ENCODE assay signal across 8 mouse cellular contexts in genomic region chr10:80575925-80576324, GRCm38 (mm10). TPM values are rescaled to one million over a fixed set of nuclear protein-coding genes. Genes with fewer than 3 reads are reported as not detected.
A peak's percentile ranks its signal among the peaks of the same experiment; 100 is the strongest.
DNase-seq lines count a peak whose midpoint lies in the region; ATAC-seq and TF ChIP-seq lines count a peak whose summit lies in the region.

No protein-coding gene starts in this region.

- DNase-seq in kidney, adult 2 months = no peak
- DNase-seq in kidney, adult 9 months = no peak
- DNase-seq in MEL (ENCODE audit: low read depth, low spot score) = no peak
- no peak for DNase-seq in ovary, postnatal 10 days (ENCODE audit: low spot score)
- DNase-seq in ovary, postnatal 36 days (ENCODE audit: low spot score) = no peak
- no peak for DNase-seq in adrenal gland, adult 18-20 months (ENCODE audit: low spot score in 2 of 2)

- H3K4me1 ChIP-seq in kidney, adult 2 months (ENCODE audit: control insufficient read depth, insufficient read depth, low read length) = peaks cover 14% of the 10 kb centered on the region
- H3K4me1 ChIP-seq in MEL (ENCODE audit: control insufficient read depth in 1 of 2, insufficient read depth in 2 of 2, low read length in 2 of 2) = peaks cover 18 to 53% of the 10 kb centered on the region in 2 experiments; a peak in 3 of 4 replicates
- peaks cover 57% of the 10 kb centered on the region for H3K4me1 ChIP-seq in forebrain, embryonic 15.5 days

- TF ChIP-seq EP300 in MEL (IDR thresholded peaks at IDR 0.05; ENCODE audit: low read depth in 1 of 2, low read length in 2 of 2) = 0 out of 4 replicates have a peak, but pooled peaks of 1 of the 2 experiments have one; percentile 6

- 19% methylated on average over 17 of the region's 17 CpGs for WGBS in kidney, adult 2 months
- 16% methylated on average over 17 of the region's 17 CpGs for WGBS in forebrain, embryonic 15.5 days
- WGBS in macrophage (ENCODE audit: missing documents) = 16% methylated on average over 17 of the region's 17 CpGs

- no peak for TF ChIP-seq CTCF in kidney, adult 2 months (conservative IDR thresholded peaks at IDR 0.05; ENCODE audit: insufficient read depth, insufficient read length, low read depth, low read length)
- no peak for TF ChIP-seq CTCF in MEL (IDR thresholded peaks at IDR 0.05 in 2 of 3, conservative IDR thresholded peaks at IDR 0.05 in 1 of 3; ENCODE audit: control insufficient read depth in 1 of 3, insufficient read depth in 1 of 3, low read depth in 2 of 3, low read length in 3 of 3, poor library complexity in 1 of 3, severe bottlenecking in 1 of 3)

- H3K4me3 ChIP-seq in kidney, adult 2 months (ENCODE audit: insufficient read depth, low read depth, low read length) = peak overlapping the region; percentile 84
- H3K4me3 ChIP-seq in MEL (ENCODE audit: control insufficient read depth in 1 of 2, insufficient read depth in 1 of 2, low read depth in 2 of 2, low read length in 2 of 2) = peak overlapping the region; percentile 88 to 94
- H3K4me3 ChIP-seq in forebrain, embryonic 15.5 days = peak overlapping the region; percentile 70
- H3K4me3 ChIP-seq in macrophage (ENCODE audit: inconsistent target) = peak overlapping the region; percentile 62

- no peaks in the 10 kb centered on the region for H3K9me3 ChIP-seq in MEL (replicated peaks; ENCODE audit: insufficient read depth, low read length)
- no peaks in the 10 kb centered on the region for H3K9me3 ChIP-seq in forebrain, embryonic 15.5 days

- H3K79me2 ChIP-seq in MEL (ENCODE audit: control insufficient read depth, insufficient read depth, low read length, poor library complexity) (peaks cover 63% of the 10 kb centered on the region), macrophage (ENCODE audit: inconsistent target) (peaks cover 54% of the 10 kb centered on the region)

- no peaks in the 10 kb centered on the region for H3K27me3 ChIP-seq in kidney, adult 2 months (replicated peaks; ENCODE audit: control insufficient read depth, insufficient read depth, low read length)
- no peaks in the 10 kb centered on the region for H3K27me3 ChIP-seq in MEL (ENCODE audit: control insufficient read depth in 1 of 2, insufficient read depth in 2 of 2, low read length in 2 of 2)
- no peaks in the 10 kb centered on the region for H3K27me3 ChIP-seq in forebrain, embryonic 15.5 days

- no peaks in the 10 kb centered on the region for H3K36me3 ChIP-seq in kidney, adult 2 months (ENCODE audit: control insufficient read depth, insufficient read depth, low read length)
- peaks cover 0 to 39% of the 10 kb centered on the region in 2 experiments; a peak in 2 of 4 replicates for H3K36me3 ChIP-seq in MEL (ENCODE audit: control insufficient read depth in 1 of 2, insufficient read depth in 2 of 2, low read length in 2 of 2)
- H3K36me3 ChIP-seq in forebrain, embryonic 15.5 days = no peaks in the 10 kb centered on the region
- H3K36me3 ChIP-seq in macrophage (ENCODE audit: inconsistent target) = no peaks in the 10 kb centered on the region

- H3K9ac ChIP-seq in MEL (ENCODE audit: control insufficient read depth, low read depth, low read length, poor library complexity, severe bottlenecking) = peak overlapping the region; percentile 84
- H3K9ac ChIP-seq in forebrain, embryonic 15.5 days (replicated peaks) = peak overlapping the region; percentile 66

- ATAC-seq in forebrain, embryonic 15.5 days (replicated peaks) = no peak

- no peak for TF ChIP-seq RAD21 in MEL (IDR thresholded peaks at IDR 0.05; ENCODE audit: low read depth, low read length)

- H3K27ac ChIP-seq in kidney, adult 2 months (ENCODE audit: insufficient read depth, low read depth, low read length) = no peak overlapping the region
- peak overlapping the region; percentile 70 for H3K27ac ChIP-seq in MEL (ENCODE audit: control insufficient read depth, low read depth, low read length)
- H3K27ac ChIP-seq in forebrain, embryonic 15.5 days (replicated peaks) = no peak overlapping the region
- no peak overlapping the region for H3K27ac ChIP-seq in macrophage

- H3K4me2 ChIP-seq in forebrain, embryonic 15.5 days (replicated peaks) = peak overlapping the region; percentile 76

- no peak for TF ChIP-seq POLR2A in kidney, adult 2 months (IDR thresholded peaks at IDR 0.05; ENCODE audit: low read depth, low read length)
- no peak for TF ChIP-seq POLR2A in MEL (IDR thresholded peaks at IDR 0.05; ENCODE audit: control insufficient read depth in 1 of 2, insufficient read depth in 1 of 2, low read depth in 1 of 2, low read length in 2 of 2, poor library complexity in 1 of 2)

TF ChIP-seq in MEL, 35 proteins besides CTCF, POLR2A, EP300 and RAD21 (continues in another document):
- no peak for TF ChIP-seq MYC (IDR thresholded peaks at IDR 0.05; ENCODE audit: low read depth, low read length)
- TF ChIP-seq TBP (IDR thresholded peaks at IDR 0.05; ENCODE audit: low read depth, low read length) = no peak
- TF ChIP-seq E2F4 (IDR thresholded peaks at IDR 0.05; ENCODE audit: borderline replicate concordance, low read depth, low read length) = no peak
- no peak for TF ChIP-seq USF2 (IDR thresholded peaks at IDR 0.05; ENCODE audit: borderline replicate concordance in 1 of 2, insufficient read depth in 1 of 2, low read depth in 1 of 2, low read length in 2 of 2)

RNA-seq across cellular contexts. Expression of gene Klf16, which starts 1.2 kb away (rescaled TPM):
- polyA plus RNA-seq in kidney, adult 2 months (2012; rRNA removed) = 8.7 and 10.7 TPM in 2 replicates
- total RNA-seq in MEL (2012; rRNA removed) = 30.0 and 37.1 TPM in 2 replicates
- polyA plus RNA-seq in MEL (2012; ENCODE audit: insufficient read depth in 1 of 2, insufficient read length in 2 of 2, low read depth in 1 of 2, low replicate concordance in 2 of 2, missing spikeins in 1 of 2) = 10 to 100 TPM in 1 of 2 experiments, not detected in 1; 51.1 TPM
- 8.0 and 8.5 TPM in 2 replicates for polyA plus RNA-seq in forebrain, embryonic 15.5 days (2015; fragmentation: Nextera tagmentation; extraction: Ambion mirVana)
- 1 to 10 TPM in 22 of 26 experiments, under 1 TPM in 4; 0.33 to 6.9 (median 1.9) TPM for total RNA-seq in macrophage (2018; cell fraction: chromatin; rRNA removed)
- total RNA-seq in macrophage (2018; cell fraction: cytosol; rRNA removed) = 10 to 100 TPM in 4 of 26 experiments, 1 to 10 TPM in 22; 4.4 to 12.1 (median 8.4) TPM
- total RNA-seq in macrophage (2018; cell fraction: nucleus; rRNA removed) = 10 to 100 TPM in 1 of 26 experiments, 1 to 10 TPM in 25; 2.1 to 12.3 (median 3.5) TPM
- 3.4 to 12.6 TPM (median 6.0 TPM) in 3 replicates for polyA plus RNA-seq in macrophage (2018)
- 10 to 100 TPM; 11.3 to 12.3 TPM for total RNA-seq in adrenal gland, adult 18-20 months (2021)

RNA-seq across cellular contexts. Expression of gene Abhd17a, which starts 14.2 kb away (rescaled TPM):
- polyA plus RNA-seq in kidney, adult 2 months (2012; rRNA removed) = 175 and 221 TPM in 2 replicates
- total RNA-seq in MEL (2012; rRNA removed) = 89.6 and 98.5 TPM in 2 replicates
- polyA plus RNA-seq in MEL (2012; ENCODE audit: insufficient read depth in 1 of 2, insufficient read length in 2 of 2, low read depth in 1 of 2, low replicate concordance in 2 of 2, missing spikeins in 1 of 2) = 100 to 1,000 TPM in 1 of 2 experiments, 10 to 100 TPM in 1; 96.2 to 136 TPM
- 118 and 120 TPM in 2 replicates for polyA plus RNA-seq in forebrain, embryonic 15.5 days (2015; fragmentation: Nextera tagmentation; extraction: Ambion mirVana)
- total RNA-seq in macrophage (2018; cell fraction: chromatin; rRNA removed) = 10 to 100 TPM in 5 of 26 experiments, 1 to 10 TPM in 20, under 1 TPM in 1; 0.62 to 16.1 (median 5.5) TPM
- 10 to 100 TPM; 37.6 to 76.2 (median 53.9) TPM for total RNA-seq in macrophage (2018; cell fraction: cytosol; rRNA removed)
- total RNA-seq in macrophage (2018; cell fraction: nucleus; rRNA removed) = 10 to 100 TPM in 23 of 26 experiments, 1 to 10 TPM in 3; 6.8 to 32.4 (median 16.1) TPM
- 11.7 to 58.2 TPM (median 51.7 TPM) in 3 replicates for polyA plus RNA-seq in macrophage (2018)
- total RNA-seq in adrenal gland, adult 18-20 months (2021) = 100 to 1,000 TPM in 1 of 2 experiments, 10 to 100 TPM in 1; 94.5 to 102 TPM

RNA-seq across cellular contexts. Expression of gene Rexo1, which starts 14.6 kb away (rescaled TPM):
- polyA plus RNA-seq in kidney, adult 2 months (2012; rRNA removed) = 28.7 and 37.9 TPM in 2 replicates
- total RNA-seq in MEL (2012; rRNA removed) = 14.3 and 14.7 TPM in 2 replicates
- polyA plus RNA-seq in MEL (2012; ENCODE audit: insufficient read depth in 1 of 2, insufficient read length in 2 of 2, low read depth in 1 of 2, low replicate concordance in 2 of 2, missing spikeins in 1 of 2) (10 to 100 TPM in 1 of 2 experiments, not detected in 1; 54.6 TPM), macrophage (2018) (14.2 to 19.1 TPM (median 18.5 TPM) in 3 replicates)
- polyA plus RNA-seq in forebrain, embryonic 15.5 days (2015; fragmentation: Nextera tagmentation; extraction: Ambion mirVana) = 31.3 and 32.9 TPM in 2 replicates
- total RNA-seq in macrophage (2018; cell fraction: chromatin; rRNA removed) = 100 to 1,000 TPM in 11 of 26 experiments, 10 to 100 TPM in 15; 59.1 to 157 (median 92.8) TPM
- 10 to 100 TPM; 11.6 to 31.0 (median 20.9) TPM for total RNA-seq in macrophage (2018; cell fraction: cytosol; rRNA removed)
- total RNA-seq in macrophage (2018; cell fraction: nucleus; rRNA removed) = 10 to 100 TPM; 40.6 to 77.9 (median 61.9) TPM
- 10 to 100 TPM; 32.9 to 48.4 TPM for total RNA-seq in adrenal gland, adult 18-20 months (2021)

RNA-seq across cellular contexts. Expression of gene Scamp4, which starts 26.7 kb away (rescaled TPM):
- 96.0 and 98.2 TPM in 2 replicates for polyA plus RNA-seq in kidney, adult 2 months (2012; rRNA removed)
- total RNA-seq in MEL (2012; rRNA removed) = 34.2 and 36.5 TPM in 2 replicates
- polyA plus RNA-seq in MEL (2012; ENCODE audit: insufficient read depth in 1 of 2, insufficient read length in 2 of 2, low read depth in 1 of 2, low replicate concordance in 2 of 2, missing spikeins in 1 of 2) = 100 to 1,000 TPM in 1 of 2 experiments, not detected in 1; 140 TPM
- 66.8 and 68.2 TPM in 2 replicates for polyA plus RNA-seq in forebrain, embryonic 15.5 days (2015; fragmentation: Nextera tagmentation; extraction: Ambion mirVana)
- 10 to 100 TPM in 13 of 26 experiments, 1 to 10 TPM in 13; 2.6 to 18.9 (median 10.4) TPM for total RNA-seq in macrophage (2018; cell fraction: chromatin; rRNA removed)
- 10 to 100 TPM; 33.6 to 57.3 (median 44.7) TPM for total RNA-seq in macrophage (2018; cell fraction: cytosol; rRNA removed)
- total RNA-seq in macrophage (2018; cell fraction: nucleus; rRNA removed) = 10 to 100 TPM in 25 of 26 experiments, 1 to 10 TPM in 1; 8.5 to 48.4 (median 29.4) TPM
- 34.4 to 66.1 TPM (median 53.0 TPM) in 3 replicates for polyA plus RNA-seq in macrophage (2018)
- 10 to 100 TPM; 49.7 to 54.4 TPM for total RNA-seq in adrenal gland, adult 18-20 months (2021)

RNA-seq across cellular contexts. Expression of gene Adat3, which starts 26.8 kb away (rescaled TPM):
- 3.4 and 4.4 TPM in 2 replicates for polyA plus RNA-seq in kidney, adult 2 months (2012; rRNA removed)
- total RNA-seq in MEL (2012; rRNA removed) = 7.2 and 7.7 TPM in 2 replicates
- polyA plus RNA-seq in MEL (2012; ENCODE audit: insufficient read depth in 1 of 2, insufficient read length in 2 of 2, low read depth in 1 of 2, low replicate concordance in 2 of 2, missing spikeins in 1 of 2) = 1 to 10 TPM in 1 of 2 experiments, not detected in 1; 7.4 TPM
- 4.5 and 6.4 TPM in 2 replicates for polyA plus RNA-seq in forebrain, embryonic 15.5 days (2015; fragmentation: Nextera tagmentation; extraction: Ambion mirVana)
- total RNA-seq in macrophage (2018; cell fraction: chromatin; rRNA removed) = 1 to 10 TPM in 19 of 26 experiments, under 1 TPM in 3, not detected in 4; 0.61 to 7.4 (median 2.9) TPM
- total RNA-seq in macrophage (2018; cell fraction: cytosol; rRNA removed) = 1 to 10 TPM in 24 of 26 experiments, under 1 TPM in 2; 0.80 to 4.2 (median 2.1) TPM
- 1 to 10 TPM in 25 of 26 experiments, not detected in 1; 1.5 to 8.1 (median 4.3) TPM for total RNA-seq in macrophage (2018; cell fraction: nucleus; rRNA removed)
- 0.60 to 3.8 TPM (median 2.4 TPM) in 3 replicates for polyA plus RNA-seq in macrophage (2018)
- 1 to 10 TPM; 1.8 to 2.1 TPM for total RNA-seq in adrenal gland, adult 18-20 months (2021)
